Mouse (Mus musculus) forebrain, embryonic 14.5 days (tissue): Measurements from ENCODE around the gene Rhou. TPM values are rescaled to one million over a fixed set of nuclear protein-coding genes. Genes with fewer than 3 reads are reported as not detected.

Source experiments
- ATAC-seq: fragments of 200-750 bp; cut with Nextera tagmentation; 2 replicates; pipeline ENCODE4 v1.8.0; 2017; ENCODE audit warnings: mild to moderate bottlenecking, moderate library complexity
- DNase-seq: peaks from one replicate; pipeline ENCODE4 v3.0.0-alpha.2; 2015; ENCODE audit warnings: low spot score
- H3K27ac ChIP-seq: fragments of 300-500 bp; sonication (generic); 2 replicates; pipeline ENCODE4 v1.5.1; 2014; ENCODE audit warnings: low read depth, mild to moderate bottlenecking, control low read depth, low read length, moderate library complexity
- H3K27me3 ChIP-seq: fragments of 300-500 bp; sonication (generic); replicated peaks from 2 replicates; pipeline ENCODE4 v1.6.1; 2014; ENCODE audit warnings: low read length, control low read depth, mixed read lengths; ENCODE audit not compliant: control insufficient read depth, insufficient read depth
- H3K36me3 ChIP-seq: fragments of 300-500 bp; sonication (generic); 2 replicates; pipeline ENCODE4 v1.6.1; 2014; ENCODE audit warnings: low read length, control low read depth; ENCODE audit not compliant: control insufficient read depth, insufficient read depth
- H3K4me1 ChIP-seq: fragments of 300-500 bp; sonication (generic); 2 replicates; pipeline ENCODE4 v1.6.1; 2014; ENCODE audit warnings: antibody characterized with exemption, low read length, control low read depth; ENCODE audit not compliant: control insufficient read depth, insufficient read depth
- H3K4me2 ChIP-seq: fragments of 300-500 bp; sonication (generic); 2 replicates; pipeline ENCODE4 v1.6.1; 2014; ENCODE audit warnings: mild to moderate bottlenecking, control low read depth, low read length
- H3K4me3 ChIP-seq: fragments of 300-500 bp; sonication (generic); 2 replicates; pipeline ENCODE4 v1.5.1; 2014; ENCODE audit warnings: low read depth, low read length, control low read depth
- H3K9ac ChIP-seq: fragments of 300-500 bp; sonication (generic); 2 replicates; pipeline ENCODE4 v1.6.1; 2014; ENCODE audit warnings: mild to moderate bottlenecking, low read length, control low read depth, moderate library complexity
- H3K9me3 ChIP-seq: fragments of 300-500 bp; sonication (generic); replicated peaks from 2 replicates; pipeline ENCODE4 v1.6.1; 2016; ENCODE audit warnings: low read length, control low read depth, mixed read lengths; ENCODE audit not compliant: control insufficient read depth
- WGBS: fragments of 180-500 bp; shearing (Covaris S2); extraction: QIAGEN DNeasy Blood & Tissue Kit; methylation state at CpG from one replicate; pipeline ENCODE4 v1.1.7; 2014; 5-methylcytosine and 5-hydroxymethylcytosine counted together
- polyA plus RNA-seq: library from polyadenylated mRNA; unstranded; fragments of >200 nt; fragmentation: Nextera tagmentation; extraction: Ambion mirVana; gene quantifications from 2 replicates; pipeline ENCODE4 v1.2.1, GENCODE M21; 2014

Rhou gene
- polyA plus RNA-seq, 1 experiment from 2014 or later: 7.1 TPM

GRCm38 (mm10) chr8:123696167-123696566 is 42.4 kb downstream of the Rhou start:
- no peaks in the 10 kb centered on the region for H3K27me3 ChIP-seq
- H3K27ac ChIP-seq: no peak overlapping the region
- ATAC-seq (no peak), DNase-seq (no peak)
- H3K9me3 ChIP-seq: no peaks in the 10 kb centered on the region
- WGBS: 84% methylated on average over 9 of the region's 9 CpGs
- H3K9ac ChIP-seq: no peak overlapping the region
- no peak overlapping the region for H3K4me2 ChIP-seq
- H3K36me3 ChIP-seq: no peaks in the 10 kb centered on the region
- no peaks in the 10 kb centered on the region for H3K4me1 ChIP-seq
- H3K4me3 ChIP-seq: no peak overlapping the region

DNA sequence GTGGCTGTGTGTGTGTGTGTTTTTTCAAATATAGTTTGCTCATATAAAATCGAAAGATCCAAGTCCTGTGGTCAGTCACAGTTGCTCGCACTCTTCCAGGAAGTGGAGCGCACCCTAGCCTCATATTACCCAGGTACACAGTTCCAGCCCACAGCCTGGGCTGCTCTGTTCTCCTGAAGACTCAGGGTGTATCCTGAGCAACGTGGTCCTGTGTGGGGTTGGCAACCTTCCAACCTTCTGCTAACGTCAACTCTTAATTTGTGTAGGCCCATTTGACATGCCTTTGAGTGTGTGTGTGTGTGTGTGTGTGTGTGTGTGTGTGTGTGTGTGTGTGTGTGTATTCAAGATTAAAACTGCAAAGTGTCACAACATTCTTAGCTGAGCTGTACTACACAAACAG is 43.6 kb downstream of the Rhou start:
- no peak overlapping the region for H3K27ac ChIP-seq
- WGBS: 58% methylated on average over 5 of the region's 5 CpGs
- ATAC-seq: no peak
- no peaks in the 10 kb centered on the region for H3K4me1 ChIP-seq
- H3K4me2 ChIP-seq: no peak overlapping the region
- H3K9ac ChIP-seq: no peak overlapping the region
- H3K9me3 ChIP-seq: no peaks in the 10 kb centered on the region
- H3K27me3 ChIP-seq: no peaks in the 10 kb centered on the region
- DNase-seq: peak; percentile 50
- H3K36me3 ChIP-seq: no peaks in the 10 kb centered on the region
- no peak overlapping the region for H3K4me3 ChIP-seq

GRCm38 (mm10) chr8:123700399-123701070 is 46.8 kb downstream of the Rhou start:
- no peak overlapping the region for H3K27ac ChIP-seq
- 75% methylated on average over 12 of the region's 12 CpGs for WGBS

GRCm38 (mm10) chr8:123701952-123702587 is 48.3 kb downstream of the Rhou start:
- Histone ChIP-seq H3K4me1 (no peaks in the 10 kb centered on the region), H3K4me2 (no peak overlapping the region), H3K9ac (no peak overlapping the region), H3K4me3 (no peak overlapping the region), H3K27me3 (no peaks in the 10 kb centered on the region), H3K36me3 (no peaks in the 10 kb centered on the region), H3K27ac (no peak overlapping the region), H3K9me3 (no peaks in the 10 kb centered on the region)
- ATAC-seq (no peak), DNase-seq (no peak)
- 74% methylated on average over 15 of the region's 15 CpGs for WGBS

More at GRCm38 (mm10) chr8:123700399-123701070, 46.8 kb downstream of the Rhou start:
- no peaks in the 10 kb centered on the region for H3K36me3 ChIP-seq
- no peak overlapping the region for H3K9ac ChIP-seq
- ATAC-seq: no peak
- no peak for DNase-seq
- H3K4me2 ChIP-seq: no peak overlapping the region
- no peaks in the 10 kb centered on the region for H3K27me3 ChIP-seq
- no peaks in the 10 kb centered on the region for H3K4me1 ChIP-seq
- no peaks in the 10 kb centered on the region for H3K9me3 ChIP-seq
- no peak overlapping the region for H3K4me3 ChIP-seq

- ATAC-seq (no peak), DNase-seq (no peak)
- Histone ChIP-seq H3K4me1 (no peaks in the 10 kb centered on the region), H3K9me3 (no peaks in the 10 kb centered on the region), H3K36me3 (no peaks in the 10 kb centered on the region), H3K4me2 (no peak overlapping the region), H3K27me3 (no peaks in the 10 kb centered on the region), H3K27ac (no peak overlapping the region), H3K4me3 (no peak overlapping the region), H3K9ac (no peak overlapping the region)
- WGBS: 83% methylated on average over 5 of the region's 5 CpGs
These were observed 51.6 kb downstream of the Rhou start for GRCm38 (mm10) chr8:123705376-123705775.

- Histone ChIP-seq H3K9me3 (no peaks in the 10 kb centered on the region), H3K27ac (no peak overlapping the region), H3K4me3 (no peak overlapping the region), H3K4me1 (no peaks in the 10 kb centered on the region), H3K9ac (no peak overlapping the region), H3K27me3 (no peaks in the 10 kb centered on the region), H3K4me2 (no peak overlapping the region), H3K36me3 (no peaks in the 10 kb centered on the region)
- ATAC-seq: no peak
- DNase-seq: no peak
- WGBS: 86% methylated on average over 16 of the region's 16 CpGs
These were observed 53.4 kb downstream of the Rhou start for GRCm38 (mm10) chr8:123707137-123707536.

- H3K4me2 ChIP-seq: no peak overlapping the region
- H3K4me1 ChIP-seq: no peaks in the 10 kb centered on the region
- no peaks in the 10 kb centered on the region for H3K27me3 ChIP-seq
- H3K9ac ChIP-seq: no peak overlapping the region
- H3K9me3 ChIP-seq: no peaks in the 10 kb centered on the region
- ATAC-seq: no peak
- 83% methylated on average over 8 of the region's 8 CpGs for WGBS
- H3K36me3 ChIP-seq: no peaks in the 10 kb centered on the region
- no peak overlapping the region for H3K4me3 ChIP-seq
- no peak overlapping the region for H3K27ac ChIP-seq
- DNase-seq: no peak
These were observed 55.0 kb downstream of the Rhou start for GRCm38 (mm10) chr8:123708729-123709128.

GRCm38 (mm10) chr8:123710335-123710734 is 56.6 kb downstream of the Rhou start:
- Histone ChIP-seq H3K36me3 (no peaks in the 10 kb centered on the region), H3K4me3 (no peak overlapping the region), H3K4me2 (no peak overlapping the region), H3K9ac (no peak overlapping the region), H3K27ac (no peak overlapping the region), H3K27me3 (no peaks in the 10 kb centered on the region), H3K4me1 (no peaks in the 10 kb centered on the region), H3K9me3 (no peaks in the 10 kb centered on the region)
- DNase-seq (no peak), ATAC-seq (no peak)
- 80% methylated on average over 5 of the region's 5 CpGs for WGBS
